Mouse (Mus musculus): Measurements from ENCODE around the gene Cavin1. TPM values are rescaled to one million over a fixed set of nuclear protein-coding genes. Genes with fewer than 3 reads are reported as not detected.

Cavin1 gene
- polyA plus RNA-seq, 1 experiment from 2014 or later: 136 TPM

- no peaks in the 10 kb centered on the region for H3K27me3 ChIP-seq (ENCODE audit: control insufficient read depth, insufficient read depth, low read length)
- no peak overlapping the region for H3K4me2 ChIP-seq (replicated peaks; ENCODE audit: low read depth, low read length)
- no peak overlapping the region for H3K9ac ChIP-seq (replicated peaks; ENCODE audit: low read depth, low read length)
- no peak for ATAC-seq (ENCODE audit: insufficient number of reproducible peaks, insufficient read depth, low FRiP score, low read depth)
- H3K27ac ChIP-seq (ENCODE audit: low read length): no peak overlapping the region
- H3K4me1 ChIP-seq (ENCODE audit: control insufficient read depth, insufficient read depth, low read length): peaks cover 14% of the 10 kb centered on the region; the same call in 1 of the 2 replicates
- 89% methylated on average over 7 of the region's 7 CpGs for WGBS
- no peaks in the 10 kb centered on the region for H3K9me3 ChIP-seq (ENCODE audit: control insufficient read depth, low read depth, low read length)
- no peak overlapping the region for H3K4me3 ChIP-seq (ENCODE audit: low read depth, low read length)
- no peaks in the 10 kb centered on the region for H3K36me3 ChIP-seq (ENCODE audit: control insufficient read depth, insufficient read depth, low read length)
Observed at GRCm38 (mm10) chr11:100973245-100973644, 2.6 kb upstream of the Cavin1 start.

DNA sequence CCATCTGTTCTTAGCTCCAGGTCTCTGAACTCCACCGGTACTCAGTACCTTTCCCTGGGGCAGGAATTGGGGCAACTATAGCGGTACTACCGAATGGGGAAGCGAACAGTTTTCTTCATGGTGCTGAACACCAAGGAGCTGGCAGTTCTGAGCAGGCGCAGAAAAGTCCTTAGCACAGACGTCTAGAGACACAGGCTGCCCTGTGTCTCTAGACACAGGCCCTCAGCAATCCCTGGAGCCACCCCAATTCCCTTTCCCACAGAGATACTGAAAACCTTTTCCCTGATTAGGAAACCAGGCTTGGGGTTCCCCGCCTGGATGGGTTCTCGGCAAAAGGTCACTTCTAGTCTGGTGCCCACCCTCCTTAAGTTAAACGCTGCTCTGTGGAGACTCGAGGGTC lies 768 bp upstream of the Cavin1 start:
- Histone ChIP-seq H3K27ac (ENCODE audit: low read length) (peak overlapping the region; percentile 95; the same call in 1 of the 2 replicates), H3K9ac (replicated peaks; ENCODE audit: low read depth, low read length) (no peak overlapping the region), H3K36me3 (ENCODE audit: control insufficient read depth, insufficient read depth, low read length) (no peaks in the 10 kb centered on the region), H3K4me2 (replicated peaks; ENCODE audit: low read depth, low read length) (peak overlapping the region; percentile 74), H3K27me3 (ENCODE audit: control insufficient read depth, insufficient read depth, low read length) (no peaks in the 10 kb centered on the region), H3K9me3 (ENCODE audit: control insufficient read depth, low read depth, low read length) (no peaks in the 10 kb centered on the region), H3K4me3 (ENCODE audit: low read depth, low read length) (peak overlapping the region; percentile 70; the same call in 1 of the 2 replicates), H3K4me1 (ENCODE audit: control insufficient read depth, insufficient read depth, low read length) (peaks cover 21% of the 10 kb centered on the region; the same call in 1 of the 2 replicates)
- ATAC-seq (ENCODE audit: insufficient number of reproducible peaks, insufficient read depth, low FRiP score, low read depth): no peak
- WGBS: 64% methylated on average over 10 of the region's 10 CpGs

GRCm38 (mm10) chr11:100969744-100970556 lies 737 bp downstream of the Cavin1 start:
- WGBS: under 1% methylated on average over 65 of the region's 65 CpGs
- ATAC-seq (ENCODE audit: insufficient number of reproducible peaks, insufficient read depth, low FRiP score, low read depth): peak; percentile 71; the same call in 1 of the 2 replicates

GRCm38 (mm10) chr11:100969189-100969743 lies 1.4 kb downstream of the Cavin1 start:
- 3% methylated on average over 28 of the region's 35 CpGs for WGBS
- no peaks in the 10 kb centered on the region; the same call in 1 of the 2 replicates for H3K36me3 ChIP-seq (ENCODE audit: control insufficient read depth, insufficient read depth, low read length)
- H3K4me1 ChIP-seq (ENCODE audit: control insufficient read depth, insufficient read depth, low read length): peaks cover 30% of the 10 kb centered on the region; the same call in 1 of the 2 replicates
- peak overlapping the region; percentile 70 for H3K4me3 ChIP-seq (ENCODE audit: low read depth, low read length)
- no peak for ATAC-seq (ENCODE audit: insufficient number of reproducible peaks, insufficient read depth, low FRiP score, low read depth)
- peak overlapping the region; percentile 74 for H3K4me2 ChIP-seq (replicated peaks; ENCODE audit: low read depth, low read length)
- H3K9ac ChIP-seq (replicated peaks; ENCODE audit: low read depth, low read length): peak overlapping the region; percentile 87
- peak overlapping the region; percentile 95 for H3K27ac ChIP-seq (ENCODE audit: low read length)
- no peaks in the 10 kb centered on the region for H3K27me3 ChIP-seq (ENCODE audit: control insufficient read depth, insufficient read depth, low read length)
- no peaks in the 10 kb centered on the region for H3K9me3 ChIP-seq (ENCODE audit: control insufficient read depth, low read depth, low read length)

More at GRCm38 (mm10) chr11:100969744-100970556, 737 bp downstream of the Cavin1 start:
- Histone ChIP-seq H3K9me3 (ENCODE audit: control insufficient read depth, low read depth, low read length) (no peaks in the 10 kb centered on the region), H3K27me3 (ENCODE audit: control insufficient read depth, insufficient read depth, low read length) (no peaks in the 10 kb centered on the region), H3K4me3 (ENCODE audit: low read depth, low read length) (peak overlapping the region; percentile 70), H3K4me1 (ENCODE audit: control insufficient read depth, insufficient read depth, low read length) (peaks cover 25% of the 10 kb centered on the region; the same call in 1 of the 2 replicates), H3K9ac (replicated peaks; ENCODE audit: low read depth, low read length) (peak overlapping the region; percentile 87), H3K36me3 (ENCODE audit: control insufficient read depth, insufficient read depth, low read length) (no peaks in the 10 kb centered on the region), H3K27ac (ENCODE audit: low read length) (peak overlapping the region; percentile 95), H3K4me2 (replicated peaks; ENCODE audit: low read depth, low read length) (peak overlapping the region; percentile 74)

GRCm38 (mm10) chr11:100968501-100968900 lies 2.2 kb downstream of the Cavin1 start:
- H3K27ac ChIP-seq (ENCODE audit: low read length): peak overlapping the region; percentile 95; the same call in 1 of the 2 replicates
- H3K9ac ChIP-seq (replicated peaks; ENCODE audit: low read depth, low read length): peak overlapping the region; percentile 87
- no peaks in the 10 kb centered on the region for H3K27me3 ChIP-seq (ENCODE audit: control insufficient read depth, insufficient read depth, low read length)
- peak overlapping the region; percentile 74 for H3K4me2 ChIP-seq (replicated peaks; ENCODE audit: low read depth, low read length)
- H3K9me3 ChIP-seq (ENCODE audit: control insufficient read depth, low read depth, low read length): no peaks in the 10 kb centered on the region
- H3K4me3 ChIP-seq (ENCODE audit: low read depth, low read length): peak overlapping the region; percentile 70
- H3K36me3 ChIP-seq (ENCODE audit: control insufficient read depth, insufficient read depth, low read length): no peaks in the 10 kb centered on the region; the same call in 1 of the 2 replicates
- H3K4me1 ChIP-seq (ENCODE audit: control insufficient read depth, insufficient read depth, low read length): peaks cover 37% of the 10 kb centered on the region
- no peak for ATAC-seq (ENCODE audit: insufficient number of reproducible peaks, insufficient read depth, low FRiP score, low read depth)
- WGBS: 69% methylated on average over 5 of the region's 5 CpGs

GRCm38 (mm10) chr11:100967881-100968420 lies 2.7 kb downstream of the Cavin1 start:
- H3K36me3 ChIP-seq (ENCODE audit: control insufficient read depth, insufficient read depth, low read length): no peaks in the 10 kb centered on the region; the same call in 1 of the 2 replicates
- 83% methylated on average over 5 of the region's 5 CpGs for WGBS
- peaks cover 42% of the 10 kb centered on the region for H3K4me1 ChIP-seq (ENCODE audit: control insufficient read depth, insufficient read depth, low read length)
- no peak for ATAC-seq (ENCODE audit: insufficient number of reproducible peaks, insufficient read depth, low FRiP score, low read depth)
- no peaks in the 10 kb centered on the region for H3K27me3 ChIP-seq (ENCODE audit: control insufficient read depth, insufficient read depth, low read length)
- peak overlapping the region; percentile 70 for H3K4me3 ChIP-seq (ENCODE audit: low read depth, low read length)
- H3K27ac ChIP-seq (ENCODE audit: low read length): no peak overlapping the region
- H3K4me2 ChIP-seq (replicated peaks; ENCODE audit: low read depth, low read length): peak overlapping the region; percentile 74
- H3K9ac ChIP-seq (replicated peaks; ENCODE audit: low read depth, low read length): 0 out of 2 replicates have a peak overlapping the region, but pooled peaks have one; percentile 11
- H3K9me3 ChIP-seq (ENCODE audit: control insufficient read depth, low read depth, low read length): no peaks in the 10 kb centered on the region

- Histone ChIP-seq H3K27ac (ENCODE audit: low read length) (no peak overlapping the region), H3K36me3 (ENCODE audit: control insufficient read depth, insufficient read depth, low read length) (no peaks in the 10 kb centered on the region; the same call in 1 of the 2 replicates), H3K9ac (replicated peaks; ENCODE audit: low read depth, low read length) (no peak overlapping the region), H3K27me3 (ENCODE audit: control insufficient read depth, insufficient read depth, low read length) (no peaks in the 10 kb centered on the region), H3K9me3 (ENCODE audit: control insufficient read depth, low read depth, low read length) (no peaks in the 10 kb centered on the region), H3K4me3 (ENCODE audit: low read depth, low read length) (peak overlapping the region; percentile 3; the same call in 1 of the 2 replicates), H3K4me2 (replicated peaks; ENCODE audit: low read depth, low read length) (peak overlapping the region; percentile 74), H3K4me1 (ENCODE audit: control insufficient read depth, insufficient read depth, low read length) (peaks cover 48% of the 10 kb centered on the region)
- WGBS: 58% methylated on average over 5 of the region's 5 CpGs
- no peak for ATAC-seq (ENCODE audit: insufficient number of reproducible peaks, insufficient read depth, low FRiP score, low read depth)
Observed at GRCm38 (mm10) chr11:100967376-100967775, 3.3 kb downstream of the Cavin1 start.

- Histone ChIP-seq H3K4me1 (ENCODE audit: control insufficient read depth, insufficient read depth, low read length) (peaks cover 49% of the 10 kb centered on the region), H3K27ac (ENCODE audit: low read length) (no peak overlapping the region), H3K36me3 (ENCODE audit: control insufficient read depth, insufficient read depth, low read length) (no peaks in the 10 kb centered on the region; the same call in 1 of the 2 replicates), H3K27me3 (ENCODE audit: control insufficient read depth, insufficient read depth, low read length) (no peaks in the 10 kb centered on the region), H3K9me3 (ENCODE audit: control insufficient read depth, low read depth, low read length) (no peaks in the 10 kb centered on the region), H3K9ac (replicated peaks; ENCODE audit: low read depth, low read length) (no peak overlapping the region), H3K4me3 (ENCODE audit: low read depth, low read length) (no peak overlapping the region), H3K4me2 (replicated peaks; ENCODE audit: low read depth, low read length) (no peak overlapping the region)
- WGBS: 70% methylated on average over 6 of the region's 6 CpGs
- no peak for ATAC-seq (ENCODE audit: insufficient number of reproducible peaks, insufficient read depth, low FRiP score, low read depth)
Observed at GRCm38 (mm10) chr11:100965760-100966159, 4.9 kb downstream of the Cavin1 start.
